Mouse (Mus musculus): ENCODE results near the gene Zfp648.
A peak's percentile ranks its signal among the peaks of the same experiment; 100 is the strongest.

The Zfp648 gene

GRCm38 (mm10) chr1:154200955-154201722 is at the start of gene Zfp648:
Gene Zfp648, plus strand, starts transcription at chr1:154201187.
- DNase-seq = no peak

GRCm38 (mm10) chr1:154152539-154152938 is 48.4 kb upstream of the Zfp648 start:
- DNase-seq = peak; percentile 30

GRCm38 (mm10) chr1:154153800-154154199 is 47.2 kb upstream of the Zfp648 start:
- no peak for DNase-seq

- DNase-seq = peak; percentile 59
Measured at GRCm38 (mm10) chr1:154156177-154157062, 44.6 kb upstream of the Zfp648 start.

GRCm38 (mm10) chr1:154157131-154157530 is 43.9 kb upstream of the Zfp648 start:
- no peak for DNase-seq

GRCm38 (mm10) chr1:154167696-154168095 is 33.3 kb upstream of the Zfp648 start:
- peak; percentile 50 for DNase-seq

- peak; percentile 42 for DNase-seq
Measured at GRCm38 (mm10) chr1:154175334-154175733, 25.7 kb upstream of the Zfp648 start.

- DNase-seq = no peak
Measured at GRCm38 (mm10) chr1:154177781-154178180, 23.2 kb upstream of the Zfp648 start.

- DNase-seq = no peak
Measured at GRCm38 (mm10) chr1:154178541-154179155, 22.3 kb upstream of the Zfp648 start.

GRCm38 (mm10) chr1:154180952-154181351 is 20.0 kb upstream of the Zfp648 start:
- DNase-seq = peak; percentile 85

- DNase-seq = peak; percentile 41
Measured at GRCm38 (mm10) chr1:154182396-154183076, 18.5 kb upstream of the Zfp648 start.

- no peak for DNase-seq
Measured at GRCm38 (mm10) chr1:154183077-154183751, 17.8 kb upstream of the Zfp648 start.

GRCm38 (mm10) chr1:154188229-154188628 is 12.8 kb upstream of the Zfp648 start:
- DNase-seq = no peak

GRCm38 (mm10) chr1:154188631-154189030 is 12.4 kb upstream of the Zfp648 start:
- DNase-seq = peak; percentile 66

GRCm38 (mm10) chr1:154189842-154190530 is 11.0 kb upstream of the Zfp648 start:
- DNase-seq = peak; percentile 70

- DNase-seq = no peak
Measured at GRCm38 (mm10) chr1:154198896-154199295, 2.1 kb upstream of the Zfp648 start.

GRCm38 (mm10) chr1:154202580-154202979 is 1.6 kb downstream of the Zfp648 start:
- peak; percentile 63 for DNase-seq

- no peak for DNase-seq
Measured at GRCm38 (mm10) chr1:154203386-154203785, 2.4 kb downstream of the Zfp648 start.

GRCm38 (mm10) chr1:154204652-154205573 is 3.9 kb downstream of the Zfp648 start:
- DNase-seq = peak; percentile 47

GRCm38 (mm10) chr1:154219991-154220390 is 19.0 kb downstream of the Zfp648 start:
- no peak for DNase-seq

Measured in retina, postnatal 1 day (tissue).